Mouse (Mus musculus) ES-E14 (cell line): Measurements from ENCODE around the gene Myo16.

Experiments
- CHD2 ChIP-seq: IDR thresholded peaks from 2 replicates; pipeline ENCODE4 v1.6.1; 2014; ENCODE audit warnings: mild to moderate bottlenecking, low read depth, low read length, inconsistent platforms
- HCFC1 ChIP-seq: IDR thresholded peaks from 2 replicates; pipeline ENCODE4 v1.6.1; 2012; ENCODE audit warnings: low read length, inconsistent platforms, borderline replicate concordance; ENCODE audit not compliant: insufficient read depth
- MAFK ChIP-seq: IDR thresholded peaks from 2 replicates; pipeline ENCODE4 v1.6.1; 2014; ENCODE audit warnings: mild to moderate bottlenecking, low read depth, low read length, inconsistent platforms; ENCODE audit not compliant: insufficient read depth
- ZC3H11A ChIP-seq: IDR thresholded peaks from 2 replicates; pipeline ENCODE4 v1.6.1; 2012; ENCODE audit warnings: low read depth, mild to moderate bottlenecking, inconsistent platforms, low read length, borderline replicate concordance
- ZNF384 ChIP-seq: IDR thresholded peaks from 2 replicates; pipeline ENCODE4 v1.6.1; 2012; ENCODE audit warnings: low read depth, low read length, inconsistent platforms

DNA sequence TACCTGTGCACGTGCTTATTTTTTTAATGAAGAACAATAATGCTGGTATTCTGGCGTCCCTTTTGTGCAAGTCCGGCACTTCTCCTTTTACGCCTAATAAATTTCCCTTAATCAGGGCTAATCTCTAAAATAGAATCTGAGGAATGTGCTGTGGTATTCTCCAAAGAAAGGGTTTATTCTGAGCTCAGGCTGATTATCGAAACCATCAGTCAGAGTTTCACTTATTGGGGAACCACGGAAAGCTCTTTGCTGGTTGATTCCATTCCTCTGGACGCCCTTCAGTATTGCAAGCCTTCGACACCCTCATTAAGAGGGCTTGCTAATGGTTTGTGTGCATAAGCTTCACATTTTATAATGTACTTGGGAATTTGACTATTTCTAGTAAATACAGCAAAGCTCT, 475.0 kb downstream of the Myo16 start:
- TF ChIP-seq HCFC1 (no peak), MAFK (no peak), CHD2 (no peak), ZC3H11A (no peak), ZNF384 (no peak)
